Mouse (Mus musculus): ENCODE data around the gene Nfe2. TPM values are rescaled to one million over a fixed set of nuclear protein-coding genes. Genes with fewer than 3 reads are reported as not detected.
A peak's percentile ranks its signal among the peaks of the same experiment; 100 is the strongest.
"Not testable (repeated sequence)": the region's sequence is repeated elsewhere in the genome, so short reads cannot be mapped to it uniquely, and the experiment has no call there.

Gene Nfe2
- polyA plus RNA-seq, 1 experiment from 2014 or later, result 1.1 TPM

DNA sequence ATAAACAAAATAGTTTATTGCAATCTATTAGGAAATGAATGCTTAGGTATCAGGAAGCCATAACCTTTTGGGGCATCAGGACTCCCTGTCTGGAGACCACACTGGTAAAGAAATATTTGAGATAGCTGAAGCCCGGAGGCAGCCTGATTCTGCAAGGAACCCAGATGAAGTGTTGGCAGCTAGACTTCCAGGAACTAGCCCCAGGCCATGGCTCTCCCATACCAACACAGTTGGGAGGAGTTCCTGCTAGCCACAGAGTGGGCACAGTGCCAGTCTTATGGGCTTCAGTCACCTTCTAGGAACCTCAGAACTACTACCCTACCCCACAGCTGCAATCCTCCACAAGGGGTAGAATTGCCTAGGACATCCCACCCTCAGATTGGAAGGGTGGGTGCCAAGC is 1.8 kb upstream of the Nfe2 start:
- H3K27me3 ChIP-seq, result peaks cover 25% of the 10 kb centered on the region
- H3K27ac ChIP-seq, result no peak overlapping the region
- no peak overlapping the region for H3K4me2 ChIP-seq
- no peaks in the 10 kb centered on the region for H3K9me3 ChIP-seq
- H3K9ac ChIP-seq, result no peak overlapping the region
- no peaks in the 10 kb centered on the region for H3K36me3 ChIP-seq
- WGBS, result 82% methylated on average over 1 of the region's 1 CpGs
- no peak for ATAC-seq (ENCODE audit: low FRiP score)
- H3K4me3 ChIP-seq, result no peak overlapping the region
- peaks cover 11% of the 10 kb centered on the region for H3K4me1 ChIP-seq (replicated peaks)

DNA sequence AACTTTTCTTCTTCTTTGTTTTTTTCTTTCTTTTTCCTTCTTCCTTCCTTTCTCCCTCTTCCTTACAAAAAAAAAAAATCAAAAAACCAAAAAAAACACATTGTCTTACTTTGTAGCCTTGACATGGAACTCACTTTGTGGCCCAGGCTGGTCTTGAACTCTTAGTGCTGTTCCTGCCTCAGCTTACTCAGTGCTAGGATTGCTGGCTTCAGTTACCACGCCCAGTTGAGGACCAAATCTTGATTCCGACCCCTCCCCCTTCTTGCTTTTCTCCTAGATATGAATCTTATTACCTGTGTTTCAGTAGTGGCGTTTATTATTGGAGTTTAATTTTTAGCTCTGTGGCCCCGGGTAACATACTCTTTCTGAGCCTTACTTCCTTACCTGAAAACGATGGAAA is 959 bp upstream of the Nfe2 start:
- H3K9me3 ChIP-seq, result no peaks in the 10 kb centered on the region
- no peak for ATAC-seq (ENCODE audit: low FRiP score)
- no peak overlapping the region for H3K27ac ChIP-seq
- no peak overlapping the region for H3K4me2 ChIP-seq
- WGBS, result 84% methylated on average over 5 of the region's 5 CpGs
- H3K9ac ChIP-seq, result no peak overlapping the region
- H3K27me3 ChIP-seq, result peaks cover 34% of the 10 kb centered on the region
- H3K4me3 ChIP-seq, result no peak overlapping the region
- no peaks in the 10 kb centered on the region for H3K36me3 ChIP-seq
- H3K4me1 ChIP-seq (replicated peaks), result peaks cover 16% of the 10 kb centered on the region

DNA sequence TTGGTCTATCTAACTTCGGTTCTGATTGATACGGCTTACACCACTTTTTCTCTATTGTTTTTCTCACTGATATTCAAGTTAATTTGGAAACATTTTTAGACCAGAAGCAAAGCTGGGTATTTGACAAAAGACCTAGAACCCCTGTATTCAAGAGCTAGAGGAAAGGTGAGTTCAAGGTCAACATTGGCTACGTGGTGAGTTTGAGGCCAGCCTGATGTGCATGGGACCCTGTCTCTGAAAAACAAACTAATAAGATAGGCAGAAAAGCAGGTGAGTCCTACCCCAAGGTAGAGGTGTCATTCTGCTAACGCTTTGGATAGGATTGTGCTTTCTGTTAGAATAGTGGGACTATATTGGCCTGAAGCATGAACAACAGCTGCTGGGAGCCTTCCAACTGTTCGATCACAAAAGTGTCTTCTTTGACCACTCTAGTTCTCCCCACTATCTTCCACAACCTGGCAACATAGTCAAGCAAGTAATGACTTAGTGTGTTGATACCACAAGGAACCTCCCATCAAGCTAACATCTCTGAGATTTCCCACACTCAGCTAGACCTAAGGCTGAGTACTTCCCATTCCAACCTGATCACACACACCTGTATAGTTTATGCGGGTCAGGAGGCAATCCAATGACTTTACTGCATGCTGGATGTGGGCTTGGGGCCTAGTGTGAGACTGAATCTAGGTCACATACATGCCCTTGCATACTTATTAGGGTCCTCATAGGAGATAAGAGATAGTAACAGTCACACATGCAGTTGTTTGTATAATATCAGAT is 1.8 kb downstream of the Nfe2 start:
- peaks cover 38% of the 10 kb centered on the region for H3K27me3 ChIP-seq
- ATAC-seq (ENCODE audit: low FRiP score), result no peak
- no peak overlapping the region for H3K9ac ChIP-seq
- H3K4me2 ChIP-seq, result no peak overlapping the region
- WGBS, result 90% methylated on average over 6 of the region's 6 CpGs
- peaks cover 16% of the 10 kb centered on the region for H3K4me1 ChIP-seq (replicated peaks)
- H3K9me3 ChIP-seq, result no peaks in the 10 kb centered on the region
- no peaks in the 10 kb centered on the region for H3K36me3 ChIP-seq
- H3K4me3 ChIP-seq, result no peak overlapping the region
- no peak overlapping the region for H3K27ac ChIP-seq

DNA sequence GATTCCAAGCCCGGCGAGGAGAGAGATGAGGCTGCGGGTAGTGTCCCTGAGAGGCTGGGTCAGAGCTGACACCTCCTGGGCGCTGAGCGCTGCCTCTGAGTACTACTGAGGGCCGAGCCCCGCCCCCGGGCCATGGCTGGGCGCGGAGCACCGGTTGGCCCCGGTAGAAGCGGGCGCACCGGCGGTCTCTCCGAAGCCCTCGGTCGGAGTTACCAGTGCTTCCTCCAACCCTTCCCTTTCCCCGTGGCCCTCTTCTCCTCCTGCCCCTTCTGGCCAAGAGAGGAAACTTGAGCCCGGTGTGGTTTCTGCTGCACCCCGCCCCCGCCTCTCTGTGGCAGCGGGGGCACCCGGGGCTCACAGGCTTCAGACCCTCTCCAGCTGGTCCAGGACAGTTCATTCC is 3.0 kb downstream of the Nfe2 start:
- H3K9me3 ChIP-seq, result no peaks in the 10 kb centered on the region
- peak overlapping the region; percentile 62 for H3K4me2 ChIP-seq
- H3K4me3 ChIP-seq, result peak overlapping the region; percentile 32
- no peak overlapping the region for H3K27ac ChIP-seq
- peaks cover 38% of the 10 kb centered on the region for H3K27me3 ChIP-seq
- WGBS, result 2% methylated on average over 25 of the region's 25 CpGs
- H3K36me3 ChIP-seq, result no peaks in the 10 kb centered on the region
- ATAC-seq (ENCODE audit: low FRiP score), result peak; percentile 70
- H3K4me1 ChIP-seq (replicated peaks), result peaks cover 19% of the 10 kb centered on the region
- H3K9ac ChIP-seq, result peak overlapping the region; percentile 68

DNA sequence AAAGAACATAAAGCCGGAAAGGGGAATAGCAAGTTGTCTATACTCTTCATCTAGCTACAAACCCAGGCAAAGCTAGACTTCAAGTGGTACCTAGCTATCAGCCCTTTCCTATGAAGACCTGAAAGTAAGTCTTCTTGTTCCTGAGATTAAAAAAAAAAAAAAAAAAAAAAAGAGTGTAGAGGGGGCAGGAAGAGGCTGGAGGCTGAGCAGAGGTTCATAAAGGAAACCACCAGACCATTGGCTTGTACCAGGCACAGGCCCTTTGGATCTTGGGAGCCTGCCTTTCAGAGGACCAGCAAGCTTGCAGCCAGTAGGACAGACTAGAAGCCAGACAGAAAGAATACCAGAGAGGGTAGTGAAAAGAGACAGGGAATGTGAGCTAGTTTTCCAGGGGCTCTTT is 4.9 kb downstream of the Nfe2 start:
- H3K4me2 ChIP-seq, result no peak overlapping the region
- no peak overlapping the region for H3K27ac ChIP-seq
- H3K9ac ChIP-seq, result no peak overlapping the region
- H3K9me3 ChIP-seq, result no peaks in the 10 kb centered on the region
- peaks cover 11% of the 10 kb centered on the region for H3K36me3 ChIP-seq
- H3K4me3 ChIP-seq, result no peak overlapping the region
- 100% methylated on average over 1 of the region's 1 CpGs for WGBS
- peaks cover 17% of the 10 kb centered on the region for H3K4me1 ChIP-seq (replicated peaks)
- H3K27me3 ChIP-seq, result peaks cover 36% of the 10 kb centered on the region
- ATAC-seq (ENCODE audit: low FRiP score), result no peak

DNA sequence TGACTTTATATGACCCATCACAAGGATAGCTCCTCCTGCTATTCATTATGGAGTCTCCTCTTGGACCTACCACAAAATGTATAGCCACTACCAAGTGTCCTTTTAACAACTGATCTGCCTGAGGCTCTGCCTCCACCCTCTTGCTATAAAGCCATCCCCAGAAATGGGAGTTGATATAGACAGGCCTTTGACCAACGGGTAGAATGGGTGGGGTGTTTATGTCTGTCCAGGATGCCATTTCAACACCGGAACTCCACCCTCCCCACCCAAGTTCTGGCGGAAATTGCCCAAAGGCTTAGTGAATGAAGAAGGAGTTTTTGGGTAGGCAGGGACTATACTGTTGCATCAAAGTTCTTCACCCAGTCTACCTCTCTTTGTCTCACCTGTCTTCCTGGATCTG is 5.5 kb downstream of the Nfe2 start:
- Histone ChIP-seq H3K9me3 (no peaks in the 10 kb centered on the region), H3K27ac (no peak overlapping the region), H3K4me2 (no peak overlapping the region), H3K4me3 (no peak overlapping the region), H3K4me1 (replicated peaks) (peaks cover 15% of the 10 kb centered on the region), H3K9ac (no peak overlapping the region), H3K36me3 (peaks cover 18% of the 10 kb centered on the region), H3K27me3 (peaks cover 29% of the 10 kb centered on the region)
- ATAC-seq (ENCODE audit: low FRiP score), result no peak
- WGBS, result 86% methylated on average over 3 of the region's 3 CpGs

DNA sequence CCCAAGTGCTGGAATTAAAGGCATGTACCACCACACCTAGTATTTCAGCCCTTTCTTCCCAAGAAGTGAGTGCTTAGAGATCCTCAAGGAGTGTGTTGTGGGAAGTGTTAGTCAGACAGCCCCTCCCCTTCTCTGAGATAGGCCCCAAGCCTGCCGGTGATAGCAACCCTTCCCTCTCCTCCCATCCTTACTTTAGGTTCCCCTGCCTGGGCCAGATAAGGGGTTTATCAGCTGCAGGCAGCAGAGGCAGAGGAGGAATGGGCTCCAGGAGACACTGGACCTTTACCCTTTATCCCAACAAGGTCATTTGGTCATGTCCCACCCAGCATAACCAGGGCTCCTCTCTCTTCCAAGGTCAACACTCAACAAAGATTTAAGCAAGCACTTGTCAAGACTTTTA is 6.6 kb downstream of the Nfe2 start:
- Histone ChIP-seq H3K9me3 (no peaks in the 10 kb centered on the region), H3K36me3 (peaks cover 29% of the 10 kb centered on the region), H3K27ac (no peak overlapping the region), H3K27me3 (peaks cover 24% of the 10 kb centered on the region), H3K4me2 (no peak overlapping the region), H3K9ac (no peak overlapping the region), H3K4me3 (no peak overlapping the region), H3K4me1 (replicated peaks) (peaks cover 15% of the 10 kb centered on the region)
- no peak for ATAC-seq (ENCODE audit: low FRiP score)
- WGBS, result 93% methylated on average over 1 of the region's 1 CpGs

DNA sequence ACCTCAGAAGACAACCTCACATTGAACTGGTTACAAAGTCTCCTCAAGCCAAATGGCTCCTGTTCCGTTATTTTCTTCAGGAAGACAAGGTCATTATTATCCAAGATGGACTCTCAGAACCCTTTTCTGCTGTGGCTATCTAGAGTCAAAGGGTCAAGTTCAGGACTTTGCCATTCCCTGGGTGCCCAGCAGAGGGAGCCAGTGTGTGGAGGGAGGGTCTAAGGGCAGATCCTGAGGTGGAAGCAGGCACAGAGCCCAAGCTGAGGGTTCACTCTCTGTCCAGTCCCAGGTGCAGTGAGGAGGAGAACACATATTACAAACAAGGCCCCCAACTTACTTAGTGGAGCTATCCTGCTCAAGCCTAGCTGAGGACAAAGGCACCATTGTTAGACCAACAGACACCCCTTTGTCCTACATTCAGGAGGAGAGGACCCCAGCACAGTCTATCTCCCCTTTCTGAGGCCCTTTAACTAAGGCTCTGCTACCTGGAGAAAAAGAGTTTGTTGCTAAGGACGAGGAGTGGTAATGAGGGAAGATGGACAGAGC is 7.9 kb downstream of the Nfe2 start:
- Histone ChIP-seq H3K36me3 (peaks cover 41% of the 10 kb centered on the region), H3K4me2 (no peak overlapping the region), H3K27me3 (peaks cover 16% of the 10 kb centered on the region), H3K4me1 (replicated peaks) (peaks cover 13% of the 10 kb centered on the region), H3K4me3 (no peak overlapping the region), H3K9ac (no peak overlapping the region), H3K9me3 (no peaks in the 10 kb centered on the region), H3K27ac (0 out of 2 replicates have a peak overlapping the region, but pooled peaks have one; percentile 23)
- 34% methylated on average over 2 of the region's 2 CpGs for WGBS
- ATAC-seq (ENCODE audit: low FRiP score), result no peak

DNA sequence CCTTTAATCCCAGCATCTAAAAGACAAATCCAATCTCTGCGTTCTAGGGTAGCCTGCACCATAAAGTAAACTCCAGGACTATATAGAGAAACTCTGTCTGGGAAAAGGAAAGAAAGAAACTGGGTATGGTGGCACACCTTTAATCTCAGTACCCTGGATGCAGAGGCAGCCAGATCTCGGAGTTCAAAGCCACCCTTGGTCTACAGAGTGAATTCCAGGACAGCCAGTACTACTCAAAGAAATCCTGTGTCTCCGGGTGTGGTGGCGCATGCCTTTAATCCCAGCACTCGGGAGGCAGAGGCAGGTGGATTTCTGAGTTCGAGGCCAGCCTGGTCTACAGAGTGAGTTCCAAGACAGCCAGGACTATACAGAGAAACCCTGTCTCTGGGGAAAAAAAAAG is 8.7 kb downstream of the Nfe2 start:
- ATAC-seq (ENCODE audit: low FRiP score); H3K9me3 ChIP-seq; H3K4me2 ChIP-seq; H3K4me1 ChIP-seq (replicated peaks); H3K27ac ChIP-seq; H3K9ac ChIP-seq; H3K4me3 ChIP-seq; H3K27me3 ChIP-seq: not testable (repeated sequence)
- H3K36me3 ChIP-seq, result peaks cover 46% of the 10 kb centered on the region
- WGBS, result 92% methylated on average over 6 of the region's 6 CpGs

DNA sequence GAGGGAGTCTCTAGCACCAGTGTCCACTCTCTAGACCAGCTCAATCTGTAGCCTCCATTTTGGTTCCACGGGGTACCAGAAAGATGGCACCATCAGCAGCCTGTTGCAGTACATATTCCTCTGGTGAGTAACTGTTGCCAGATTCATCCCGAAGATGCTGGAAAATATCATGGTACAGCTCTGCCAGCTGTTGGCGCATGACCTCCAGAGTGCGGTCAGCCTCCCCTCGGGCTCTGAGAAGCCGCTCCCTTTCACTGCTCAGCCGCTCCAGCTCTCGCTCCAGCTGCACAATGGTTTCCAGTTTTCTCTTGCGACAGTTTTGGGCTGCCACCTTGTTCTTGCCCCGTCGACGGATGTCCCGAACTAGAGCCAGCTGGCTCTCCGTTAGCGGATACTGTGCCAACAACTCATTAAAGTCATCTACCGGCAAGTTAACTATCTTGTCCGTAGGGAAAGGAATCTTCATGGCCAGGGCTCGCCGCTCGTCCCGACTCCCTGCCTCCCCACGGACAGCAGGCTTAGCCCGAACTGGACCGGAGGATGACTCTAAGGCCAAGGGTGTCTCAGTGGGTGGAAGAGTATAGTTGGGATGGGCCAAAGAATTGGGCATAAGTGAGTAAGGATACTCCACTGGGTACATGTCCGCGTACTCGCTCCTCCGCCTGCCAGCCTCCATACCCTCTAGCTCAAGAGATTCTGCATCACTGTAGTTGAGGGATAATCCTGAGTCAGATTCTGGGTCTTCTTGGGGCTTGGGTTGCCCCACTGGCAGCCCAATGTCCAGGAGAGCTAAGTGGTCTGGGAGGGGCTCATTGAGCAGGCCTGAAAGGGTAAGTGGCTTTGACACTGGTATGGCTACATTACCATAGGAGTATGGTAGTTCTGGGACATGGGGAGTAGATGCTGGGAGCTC is 9.5 kb downstream of the Nfe2 start:
- H3K9ac ChIP-seq, result no peak overlapping the region
- 82% methylated on average over 28 of the region's 28 CpGs for WGBS
- peaks cover 51% of the 10 kb centered on the region for H3K36me3 ChIP-seq
- no peaks in the 10 kb centered on the region for H3K9me3 ChIP-seq
- no peak overlapping the region for H3K4me2 ChIP-seq
- no peaks in the 10 kb centered on the region for H3K27me3 ChIP-seq
- peak; percentile 40; the same call in 1 of the 2 replicates for ATAC-seq (ENCODE audit: low FRiP score)
- peaks cover 12% of the 10 kb centered on the region for H3K4me1 ChIP-seq (replicated peaks)
- 0 out of 2 replicates have a peak overlapping the region, but pooled peaks have one; percentile 12 for H3K27ac ChIP-seq
- no peak overlapping the region for H3K4me3 ChIP-seq

DNA sequence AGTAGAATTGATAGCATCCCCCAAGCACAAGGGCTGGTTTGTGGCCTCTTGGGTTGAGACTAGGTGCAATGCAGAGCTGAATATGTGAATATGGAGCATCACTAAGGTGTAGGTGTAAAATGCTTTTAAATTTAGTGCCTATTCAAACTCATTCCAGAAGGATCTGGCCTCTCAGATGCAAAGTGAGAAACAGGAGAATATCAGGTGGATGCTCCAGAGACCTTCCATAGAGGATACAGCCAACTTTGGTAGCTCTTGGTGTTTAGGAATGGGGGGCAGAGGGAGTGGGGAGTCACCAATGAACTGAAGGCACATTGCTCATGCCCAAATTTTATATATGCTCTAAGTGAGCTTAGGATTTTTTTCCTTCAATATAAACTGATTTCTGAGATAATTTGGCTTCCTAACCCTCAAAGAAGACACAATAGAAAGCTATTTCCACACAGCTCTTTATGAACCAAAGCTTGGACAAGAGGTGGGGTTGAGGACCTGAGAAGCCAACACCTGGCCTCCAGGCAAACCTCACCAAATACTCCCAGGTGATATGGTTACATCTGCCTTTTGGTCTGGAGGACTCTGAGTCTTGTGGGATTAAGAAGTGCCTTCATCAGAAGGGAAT is 10.3 kb downstream of the Nfe2 start:
- Histone ChIP-seq H3K4me3 (no peak overlapping the region), H3K27ac (no peak overlapping the region), H3K4me2 (no peak overlapping the region), H3K36me3 (peaks cover 58% of the 10 kb centered on the region), H3K9me3 (no peaks in the 10 kb centered on the region), H3K4me1 (replicated peaks) (peaks cover 19% of the 10 kb centered on the region), H3K27me3 (no peaks in the 10 kb centered on the region), H3K9ac (no peak overlapping the region)
- ATAC-seq (ENCODE audit: low FRiP score), result no peak

Data from hindbrain, embryonic 13.5 days (tissue).